ENCODE assay signal across 10 mouse cellular contexts in the genomic region with DNA sequence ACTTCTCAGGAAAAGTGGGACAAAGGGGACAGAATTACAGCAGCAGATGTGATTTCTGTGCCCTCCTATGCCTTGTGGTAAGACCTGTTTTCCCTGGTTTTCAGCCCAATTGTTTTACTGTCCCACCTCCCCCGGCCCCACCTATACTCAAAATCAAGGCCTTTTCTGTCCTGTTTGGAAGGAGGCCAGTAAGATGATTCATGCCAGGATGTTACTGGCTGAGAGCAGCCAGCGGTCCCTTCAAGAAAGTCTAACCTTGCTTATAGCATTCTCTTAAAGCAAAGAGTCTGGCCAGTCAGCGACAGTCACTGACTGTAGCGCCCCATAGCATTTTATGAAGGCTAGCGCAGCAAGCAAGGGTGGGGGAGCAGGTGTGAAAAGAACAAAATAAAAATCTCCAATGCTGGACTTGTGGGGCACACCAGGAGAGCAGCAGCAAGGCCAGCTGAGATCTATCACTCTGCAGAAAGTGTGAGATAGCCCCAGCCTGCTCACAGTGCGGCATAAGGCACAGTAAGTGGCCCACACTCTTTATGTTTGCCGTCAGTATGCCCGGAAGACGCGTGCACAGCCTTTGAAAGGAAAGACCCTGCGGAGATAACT. TPM values are rescaled to one million over a fixed set of nuclear protein-coding genes. Genes with fewer than 3 reads are reported as not detected.
DNase-seq lines count a peak whose midpoint lies in the region; ATAC-seq and TF ChIP-seq lines count a peak whose summit lies in the region.
"Had no signal": no experiment of that assay in that cellular context is flagged by ENCODE, and none has a peak within 500 bp of the region (broad histone marks: within the 10 kb centered on the region; RNA-seq: fewer than 3 reads in every experiment).

No protein-coding gene starts in this region.

- 78% methylated on average over 11 of the region's 11 CpGs for WGBS in hindbrain, embryonic 10.5 days
- WGBS in hindbrain, embryonic 11.5 days = 81% methylated on average over 11 of the region's 11 CpGs
- whole genome bisulfite sequencing in heart, postnatal 0 days = 49% methylated on average over 11 of the region's 11 CpGs

- H3K4me2 ChIP-seq in hindbrain, embryonic 11.5 days (replicated peaks; ENCODE audit: low read depth, low read length) = no peak overlapping the region
- H3K4me2 ChIP-seq in heart, postnatal 0 days (ENCODE audit: low read depth, low read length) = no peak overlapping the region
- H3K4me2 ChIP-seq: neural tube, embryonic 12.5 days had no signal

- no peak; the same call in 1 of the 2 replicates for TF ChIP-seq EP300 in heart, postnatal 0 days (IDR thresholded peaks at IDR 0.05; ENCODE audit: low read depth)

- DNase-seq in hindbrain, embryonic 10.5 days (ENCODE audit: low spot score) = no peak
- no peak for DNase-seq in hindbrain, embryonic 11.5 days (ENCODE audit: low spot score)
- DNase-seq in adrenal gland, adult 2 months = peak; percentile 83
- peak; percentile 34 for DNase-seq in heart, postnatal 0 days (ENCODE audit: low spot score)
- DNase-seq in kidney, postnatal 36 days = peak; percentile 68 to 86
- DNase-seq in thymus, postnatal 25 days = peak; percentile 63
- DNase-seq in layer of hippocampus, postnatal 10 days (ENCODE audit: low spot score in 2 of 2) = no peak

- no peak for ATAC-seq in hindbrain, embryonic 11.5 days (ENCODE audit: low FRiP score)
- no peak for ATAC-seq in heart, postnatal 0 days (ENCODE audit: insufficient read depth, low read depth)
- ATAC-seq in megakaryocyte, adult 5-6 weeks (ENCODE audit: poor library complexity, severe bottlenecking) = no peak

- no peak overlapping the region for H3K9ac ChIP-seq in hindbrain, embryonic 11.5 days (ENCODE audit: low read depth, low read length)
- no peak overlapping the region for H3K9ac ChIP-seq in heart, postnatal 0 days (replicated peaks; ENCODE audit: low read depth, low read length)
- H3K9ac ChIP-seq: neural tube, embryonic 12.5 days had no signal

- no peaks in the 10 kb centered on the region for H3K27me3 ChIP-seq in hindbrain, embryonic 10.5 days (ENCODE audit: insufficient read depth, poor library complexity, severe bottlenecking)
- H3K27me3 ChIP-seq in hindbrain, embryonic 11.5 days (ENCODE audit: control insufficient read depth, insufficient read depth, low read length) = no peaks in the 10 kb centered on the region
- H3K27me3 ChIP-seq in heart, postnatal 0 days (ENCODE audit: control insufficient read depth, insufficient read depth, low read length) = no peaks in the 10 kb centered on the region
- H3K27me3 ChIP-seq: neural tube, embryonic 12.5 days had no signal

- peaks cover 19% of the 10 kb centered on the region for H3K4me1 ChIP-seq in hindbrain, embryonic 10.5 days (replicated peaks)
- no peaks in the 10 kb centered on the region for H3K4me1 ChIP-seq in hindbrain, embryonic 11.5 days (replicated peaks; ENCODE audit: control insufficient read depth, insufficient read depth, low read length)
- H3K4me1 ChIP-seq in heart, postnatal 0 days (ENCODE audit: control insufficient read depth, insufficient read depth) = peaks cover 25% of the 10 kb centered on the region
- H3K4me1 ChIP-seq: neural tube, embryonic 12.5 days had no signal

- peak overlapping the region; percentile 30; the same call in 1 of the 2 replicates for H3K27ac ChIP-seq in hindbrain, embryonic 10.5 days
- no peak overlapping the region for H3K27ac ChIP-seq in hindbrain, embryonic 11.5 days (ENCODE audit: low read depth, low read length)
- H3K27ac ChIP-seq in heart, postnatal 0 days (ENCODE audit: low read depth) = peak overlapping the region; percentile 88
- H3K27ac ChIP-seq: neural tube, embryonic 12.5 days had no signal

- no peaks in the 10 kb centered on the region for H3K36me3 ChIP-seq in hindbrain, embryonic 10.5 days
- H3K36me3 ChIP-seq in hindbrain, embryonic 11.5 days (ENCODE audit: control insufficient read depth, insufficient read depth, low read length) = no peaks in the 10 kb centered on the region
- peaks cover 15% of the 10 kb centered on the region for H3K36me3 ChIP-seq in heart, postnatal 0 days (replicated peaks; ENCODE audit: control insufficient read depth, insufficient read depth, low read length)
- H3K36me3 ChIP-seq: neural tube, embryonic 12.5 days had no signal

- TF ChIP-seq CTCF in heart, postnatal 0 days (IDR thresholded peaks at IDR 0.05; ENCODE audit: low read depth) = no peak

- no peak overlapping the region for H3K4me3 ChIP-seq in hindbrain, embryonic 10.5 days
- H3K4me3 ChIP-seq in hindbrain, embryonic 11.5 days (ENCODE audit: low read depth, low read length) = no peak overlapping the region
- H3K4me3 ChIP-seq in heart, postnatal 0 days (ENCODE audit: low read depth, low read length) = no peak overlapping the region
- H3K4me3 ChIP-seq: neural tube, embryonic 12.5 days had no signal

- H3K9me3 ChIP-seq in hindbrain, embryonic 10.5 days = no peaks in the 10 kb centered on the region
- H3K9me3 ChIP-seq in hindbrain, embryonic 11.5 days (ENCODE audit: control insufficient read depth, low read length) = no peaks in the 10 kb centered on the region
- no peaks in the 10 kb centered on the region for H3K9me3 ChIP-seq in heart, postnatal 0 days (replicated peaks; ENCODE audit: control insufficient read depth, low read length)
- H3K9me3 ChIP-seq: neural tube, embryonic 12.5 days had no signal

RNA-seq across cellular contexts. Expression of a gene that starts 47.8 kb away (rescaled TPM):
- 2.4 and 2.9 TPM in 2 replicates for polyA plus RNA-seq in hindbrain, embryonic 10.5 days (2016; fragmentation: Nextera tagmentation; extraction: Ambion mirVana)
- polyA plus RNA-seq in hindbrain, embryonic 11.5 days (2014; fragmentation: Nextera tagmentation; extraction: Ambion mirVana) = 6.4 and 8.4 TPM in 2 replicates
- total RNA-seq in adrenal gland, adult 2 months (2021) = 100 to 1,000 TPM; 178 to 179 TPM
- polyA plus RNA-seq in adrenal gland, adult 2 months (2012; rRNA removed) = 97.2 and 155 TPM in 2 replicates
- total RNA-seq in heart, postnatal 0 days (2014; rRNA removed; ENCODE audit: low replicate concordance) = 28.7 and 38.3 TPM in 2 replicates
- 9.1 and 9.2 TPM in 2 replicates for polyA plus RNA-seq in heart, postnatal 0 days (2015; fragmentation: Nextera tagmentation; extraction: Ambion mirVana)
- 10 to 100 TPM; 86.1 to 91.6 TPM for total RNA-seq in layer of hippocampus, postnatal 10 days (2021)
- total RNA-seq in megakaryocyte, adult 5-6 weeks (2015) = 0.91 and 1.3 TPM in 2 replicates
- total RNA-seq in megakaryocyte, adult 5-6 weeks (2017) = 0.07 and 0.33 TPM in 2 replicates
- total RNA-seq: MEL had no signal

Comparison
In these comparisons a context has a peak if more than half of its experiments do, and no peak if none do; other contexts are left out.
1. DNase-seq: peak in adrenal gland, adult 2 months (single experiment), heart, postnatal 0 days (single experiment), kidney, postnatal 36 days (2 of 2) and thymus, postnatal 25 days (single experiment); none in hindbrain, embryonic 10.5 days (single experiment), hindbrain, embryonic 11.5 days (single experiment) and layer of hippocampus, postnatal 10 days (0 of 2).
2. RNA of a gene that starts 47.8 kb away (total RNA-seq): 178 to 179 TPM in adrenal gland, adult 2 months, 86.1 to 91.6 TPM in layer of hippocampus, postnatal 10 days and 28.7 to 38.3 TPM in heart, postnatal 0 days; 0.07 to 1.3 TPM in megakaryocyte, adult 5-6 weeks; every median in the first group is over 10 times any median in the second.